Mouse (Mus musculus) lung, postnatal 36 days (tissue): ENCODE results near the gene Fam83d.

ENCODE experiments used
- DNase-seq: peaks from one replicate; pipeline ENCODE4 v3.0.0; 2022; ENCODE audit warnings: mixed read lengths

The Fam83d gene

GRCm38 (mm10) chr2:158746164-158746563 is 21.7 kb upstream of the Fam83d start:
- DNase-seq, result no peak

DNA sequence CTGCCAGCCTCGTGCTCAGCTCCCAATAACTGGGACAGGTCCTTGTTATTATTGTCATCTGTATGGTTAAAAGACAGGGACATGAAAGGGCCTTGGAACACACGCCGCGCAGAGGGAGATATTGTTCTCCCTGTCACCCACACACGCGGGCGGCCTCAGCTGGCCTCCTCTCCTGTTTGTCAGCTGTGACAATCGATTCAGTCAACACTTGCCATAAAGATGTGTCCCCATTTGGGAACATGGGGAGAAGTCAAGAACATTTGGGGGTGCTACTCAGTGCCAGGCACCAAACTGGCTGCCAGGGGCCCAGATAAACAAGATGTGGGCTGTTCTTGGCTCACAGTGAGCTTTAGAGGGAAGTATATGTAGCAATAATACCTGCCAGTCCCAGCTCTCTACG is 18.5 kb upstream of the Fam83d start:
- DNase-seq, result no peak

- no peak for DNase-seq
Observed at GRCm38 (mm10) chr2:158760231-158760630, 7.7 kb upstream of the Fam83d start.

DNA sequence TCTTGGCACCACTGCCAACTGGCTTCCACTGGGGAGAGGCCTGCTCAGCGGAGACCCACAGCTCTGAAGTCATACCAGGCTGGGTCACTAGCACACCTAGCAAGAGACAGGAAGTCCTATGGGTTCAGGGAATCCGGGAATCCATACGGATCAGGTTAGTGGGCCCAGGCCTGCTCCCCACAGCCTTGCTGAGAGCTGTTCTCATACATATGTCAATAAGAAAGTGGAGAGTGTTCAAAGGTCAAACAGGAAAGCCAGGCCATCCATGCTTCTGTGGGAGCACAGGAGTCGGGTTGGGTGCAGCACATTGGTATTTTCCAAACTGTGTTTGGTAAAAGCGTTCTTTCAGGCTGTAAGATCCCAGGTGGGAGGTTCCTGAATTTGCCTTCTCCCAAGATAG is 5.6 kb upstream of the Fam83d start:
- DNase-seq, result no peak

DNA sequence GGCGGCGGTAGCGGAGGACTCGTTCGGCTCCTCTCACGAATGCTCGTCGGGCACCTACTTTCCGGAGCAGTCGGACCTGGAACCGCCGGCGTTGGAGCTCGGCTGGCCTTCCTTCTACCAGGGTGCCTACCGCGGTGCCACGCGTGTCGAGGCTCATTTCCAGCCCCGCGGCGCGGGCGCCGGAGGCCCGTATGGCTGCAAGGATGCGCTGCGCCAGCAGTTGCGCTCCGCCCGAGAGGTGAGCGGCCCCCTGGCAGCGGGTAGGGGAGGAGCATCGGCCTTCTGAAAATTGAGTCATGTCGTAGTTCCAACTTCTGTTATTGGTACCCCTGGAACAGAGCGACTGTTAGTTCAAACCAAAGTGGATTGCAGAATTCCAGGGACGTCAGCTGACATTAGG is 457 bp downstream of the Fam83d start:
- DNase-seq, result peak; percentile 17

- no peak for DNase-seq
Observed at GRCm38 (mm10) chr2:158768771-158769170, 878 bp downstream of the Fam83d start.

- DNase-seq, result no peak
Observed at GRCm38 (mm10) chr2:158770126-158770757, 2.3 kb downstream of the Fam83d start.

DNA sequence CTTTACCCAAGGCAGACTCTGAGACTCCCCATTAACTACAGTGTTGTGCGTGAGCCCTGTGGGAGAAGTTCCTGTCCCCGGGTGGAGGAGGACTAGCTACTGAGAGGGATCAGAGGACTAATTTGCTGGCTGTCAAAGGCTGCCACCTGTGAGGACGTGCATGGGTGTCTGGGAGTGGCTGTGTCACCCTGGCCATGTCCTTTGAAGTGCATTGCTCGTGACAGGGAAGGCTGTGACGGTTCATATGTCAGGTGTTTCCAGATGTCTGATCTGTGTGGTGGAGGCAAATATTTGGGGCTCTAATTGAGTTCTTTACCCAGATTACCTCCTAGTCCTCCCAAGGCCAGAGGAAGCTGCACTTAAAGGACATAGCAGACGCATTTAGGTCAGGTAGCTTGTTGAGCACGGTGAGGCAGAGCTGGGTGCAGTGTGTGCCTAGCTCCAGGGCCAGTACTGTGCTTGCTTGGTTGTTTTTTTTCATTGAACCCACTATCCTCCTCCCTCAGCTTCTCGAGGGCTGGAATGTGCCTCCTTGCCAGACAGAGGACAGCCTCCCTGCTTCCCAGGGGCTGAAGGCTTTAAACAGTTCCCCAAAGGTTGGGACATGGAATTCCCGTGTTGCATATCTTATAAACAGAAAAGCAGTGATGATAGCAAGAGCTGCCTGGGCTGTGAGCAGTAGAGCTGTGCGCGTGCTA is 3.3 kb downstream of the Fam83d start:
- no peak for DNase-seq

GRCm38 (mm10) chr2:158772808-158773207 is 4.9 kb downstream of the Fam83d start:
- DNase-seq, result no peak

DNA sequence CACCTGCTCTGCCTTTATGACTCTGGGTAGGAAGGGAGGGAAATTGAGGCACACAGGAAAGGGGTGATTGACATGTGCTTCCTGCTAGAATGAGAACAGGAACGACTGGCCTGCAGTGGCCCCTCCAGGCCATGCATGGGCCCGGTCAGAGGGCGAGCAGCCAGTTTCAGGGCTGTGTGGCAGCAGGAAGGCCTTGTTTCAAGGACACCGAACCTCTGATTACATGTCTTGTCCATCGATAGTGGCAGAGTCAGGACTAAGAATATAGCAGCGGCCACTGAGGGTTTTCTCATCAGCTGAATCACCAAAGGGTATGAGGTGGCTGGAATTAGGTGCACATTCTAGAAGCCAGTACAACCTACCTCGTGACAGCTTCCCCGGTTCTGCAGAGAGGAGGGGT is 7.0 kb downstream of the Fam83d start:
- DNase-seq, result no peak

DNA sequence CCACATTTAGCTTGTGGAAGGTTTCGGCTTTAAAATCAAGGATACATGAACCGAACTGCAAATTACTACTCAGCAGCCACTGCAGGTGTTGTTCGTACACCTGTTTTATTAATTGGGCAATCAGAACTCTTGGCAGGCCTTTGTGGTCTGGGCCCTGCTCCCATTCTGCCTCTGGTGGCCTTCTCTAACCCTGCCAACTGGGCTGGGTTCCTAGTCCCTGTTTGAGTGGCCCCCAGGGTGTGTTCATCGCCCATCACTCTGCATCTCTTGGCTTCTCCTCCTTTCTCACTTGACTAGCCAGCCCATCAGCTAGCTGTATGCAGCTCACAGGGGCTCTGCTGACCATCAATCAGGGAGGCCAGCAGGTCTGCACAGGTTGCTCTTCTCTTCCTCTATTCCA is 8.8 kb downstream of the Fam83d start:
- DNase-seq, result no peak

DNA sequence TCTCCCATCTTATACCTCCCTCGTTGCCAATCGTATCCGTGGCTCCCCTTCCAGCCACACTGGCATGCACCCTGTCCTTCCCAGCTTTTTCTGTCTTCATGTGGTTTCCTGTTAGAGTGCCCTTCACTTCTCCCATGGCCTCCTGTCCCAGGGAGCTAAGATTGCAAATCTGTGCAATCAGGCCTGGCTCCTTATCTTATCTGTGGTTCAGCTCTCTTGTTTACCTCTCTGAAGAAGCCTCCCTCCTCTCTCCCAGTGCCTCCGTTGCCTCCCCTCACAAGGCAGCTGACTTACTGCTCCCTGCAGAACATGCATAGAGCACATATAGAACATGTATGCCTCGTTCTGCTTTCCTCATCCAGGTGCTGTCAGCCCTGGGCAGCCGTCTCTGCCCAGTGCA is 9.6 kb downstream of the Fam83d start:
- DNase-seq, result no peak

GRCm38 (mm10) chr2:158778349-158778748 is 10.5 kb downstream of the Fam83d start:
- peak; percentile 46 for DNase-seq

DNA sequence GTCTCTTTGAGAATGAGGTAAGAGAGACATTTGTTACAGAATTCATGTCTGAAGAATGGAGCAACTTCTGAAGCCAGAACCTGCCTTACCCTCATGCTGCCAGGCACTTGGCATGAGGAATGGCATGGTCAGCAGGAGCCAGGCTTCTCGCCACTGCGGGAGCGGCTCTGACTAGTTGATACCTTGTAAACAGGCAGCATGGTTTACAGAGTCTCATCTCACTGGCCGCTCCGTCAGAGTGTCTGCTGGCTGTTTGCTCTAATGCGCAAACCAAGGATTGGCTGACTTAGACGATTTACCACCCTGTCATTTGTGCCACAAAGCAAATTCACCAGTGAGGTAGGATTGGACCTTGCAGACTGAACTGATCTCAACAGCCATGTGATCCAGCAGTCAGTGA is 13.2 kb downstream of the Fam83d start:
- no peak for DNase-seq

GRCm38 (mm10) chr2:158786927-158787795 is 19.3 kb downstream of the Fam83d start:
- DNase-seq, result peak; percentile 53

DNA sequence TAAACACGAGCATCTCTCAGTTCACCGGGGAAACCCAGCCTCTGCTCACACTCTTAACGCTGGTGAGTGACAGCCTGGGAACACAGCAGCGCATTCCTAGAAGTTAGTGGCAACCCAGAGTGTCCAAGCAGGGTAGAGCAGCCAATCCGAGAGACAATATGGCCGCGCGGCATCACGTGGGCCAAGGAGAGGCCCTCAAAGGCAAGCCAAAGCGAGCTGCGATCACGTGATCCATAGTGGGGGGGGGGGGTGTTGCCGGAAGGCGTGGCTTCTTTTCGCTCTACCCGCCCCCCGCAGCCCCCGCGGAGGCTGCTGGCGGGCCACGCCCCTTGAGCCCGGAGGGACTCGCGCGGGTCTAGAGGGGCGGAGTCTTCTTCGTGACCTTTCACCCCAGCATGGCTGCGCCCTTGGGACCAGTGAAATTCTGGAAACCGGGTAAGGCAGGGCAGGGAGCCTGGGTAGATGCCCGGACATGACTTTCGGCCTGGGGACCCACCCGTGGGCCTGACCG is 26.7 kb downstream of the Fam83d start, which contains the start of gene Dhx35:
Gene Dhx35 (plus strand): TSS at position 314 of the 511 bp plus-strand sequence.
- peak; percentile 97 for DNase-seq

- no peak for DNase-seq
Observed at GRCm38 (mm10) chr2:158795043-158795442, 27.1 kb downstream of the Fam83d start.

DNA sequence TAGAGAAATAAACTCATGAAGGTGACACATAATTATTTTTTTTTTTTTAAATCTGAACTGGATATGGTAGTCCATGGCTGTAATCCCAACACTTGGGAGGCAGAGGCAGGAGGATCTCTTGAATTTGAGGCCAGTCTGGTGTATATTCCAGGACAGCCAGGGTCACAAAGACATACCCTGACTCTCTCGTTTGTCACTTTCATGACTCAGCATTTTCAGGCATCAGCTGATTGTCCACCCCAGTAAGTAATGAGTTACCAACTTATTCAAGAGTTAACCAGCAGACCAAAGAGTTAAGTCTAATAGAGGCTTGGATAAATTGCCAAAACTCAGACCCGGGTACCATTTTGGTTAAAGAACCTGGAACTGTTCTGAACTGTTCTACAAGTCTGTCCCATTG is 28.0 kb downstream of the Fam83d start:
- no peak for DNase-seq

GRCm38 (mm10) chr2:158799328-158799727 is 31.4 kb downstream of the Fam83d start:
- no peak for DNase-seq

- no peak for DNase-seq
Observed at GRCm38 (mm10) chr2:158800788-158801187, 32.9 kb downstream of the Fam83d start.

GRCm38 (mm10) chr2:158803575-158803974 is 35.7 kb downstream of the Fam83d start:
- no peak for DNase-seq

DNA sequence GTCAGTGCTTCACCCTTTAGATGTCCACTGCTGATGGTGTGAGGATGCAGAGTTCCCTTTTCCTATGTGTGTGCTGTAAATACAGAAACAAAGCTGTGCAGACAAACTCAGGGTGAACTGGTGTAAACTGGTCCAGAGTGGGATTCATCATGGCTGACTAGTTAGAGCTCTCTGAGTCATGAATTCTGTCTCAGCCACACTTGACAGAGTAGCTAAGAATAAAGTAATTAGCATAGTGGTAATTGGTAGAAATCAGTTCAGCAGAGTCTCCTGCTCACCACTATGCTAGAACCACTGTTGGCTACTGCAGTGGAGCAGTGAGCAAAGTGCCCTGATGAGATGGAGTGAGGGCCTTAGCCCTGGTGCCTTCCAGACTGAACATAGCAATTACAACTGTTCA is 47.8 kb downstream of the Fam83d start:
- no peak for DNase-seq

GRCm38 (mm10) chr2:158816239-158816638 is 48.3 kb downstream of the Fam83d start:
- no peak for DNase-seq
